Mouse (Mus musculus): ENCODE data around the gene Vgf. TPM values are rescaled to one million over a fixed set of nuclear protein-coding genes. Genes with fewer than 3 reads are reported as not detected.

Gene Vgf
- polyA plus RNA-seq, 1 experiment from 2014 or later: 0.40 TPM

GRCm38 (mm10) chr5:137054299-137054698 is 28.1 kb downstream of the Vgf start:
- 89% methylated on average over 7 of the region's 7 CpGs for WGBS
- Histone ChIP-seq H3K27ac (ENCODE audit: low read depth, low read length) (no peak overlapping the region), H3K9ac (ENCODE audit: low read length) (no peak overlapping the region), H3K4me1 (ENCODE audit: control insufficient read depth, insufficient read depth, low read length) (no peaks in the 10 kb centered on the region), H3K9me3 (ENCODE audit: control insufficient read depth, low read length) (no peaks in the 10 kb centered on the region), H3K36me3 (ENCODE audit: control insufficient read depth, insufficient read depth, low read length) (no peaks in the 10 kb centered on the region), H3K4me3 (ENCODE audit: low read depth, low read length) (no peak overlapping the region), H3K4me2 (no peak overlapping the region), H3K27me3 (ENCODE audit: control insufficient read depth, insufficient read depth, low read length) (no peaks in the 10 kb centered on the region)
- ATAC-seq (ENCODE audit: low FRiP score): no peak
- DNase-seq (ENCODE audit: low spot score, missing footprints): no peak

GRCm38 (mm10) chr5:137054873-137055272 is 28.7 kb downstream of the Vgf start:
- ATAC-seq (ENCODE audit: low FRiP score): no peak
- H3K9me3 ChIP-seq (ENCODE audit: control insufficient read depth, low read length): no peaks in the 10 kb centered on the region
- H3K27ac ChIP-seq (ENCODE audit: low read depth, low read length): no peak overlapping the region
- 88% methylated on average over 5 of the region's 5 CpGs for WGBS
- DNase-seq (ENCODE audit: low spot score, missing footprints): no peak
- no peak overlapping the region for H3K9ac ChIP-seq (ENCODE audit: low read length)
- H3K4me2 ChIP-seq: no peak overlapping the region
- H3K4me1 ChIP-seq (ENCODE audit: control insufficient read depth, insufficient read depth, low read length): no peaks in the 10 kb centered on the region
- H3K27me3 ChIP-seq (ENCODE audit: control insufficient read depth, insufficient read depth, low read length): no peaks in the 10 kb centered on the region
- no peak overlapping the region for H3K4me3 ChIP-seq (ENCODE audit: low read depth, low read length)
- H3K36me3 ChIP-seq (ENCODE audit: control insufficient read depth, insufficient read depth, low read length): no peaks in the 10 kb centered on the region

- DNase-seq (ENCODE audit: low spot score, missing footprints) (no peak), ATAC-seq (ENCODE audit: low FRiP score) (no peak)
- Histone ChIP-seq H3K4me2 (no peak overlapping the region), H3K9me3 (ENCODE audit: control insufficient read depth, low read length) (no peaks in the 10 kb centered on the region), H3K4me3 (ENCODE audit: low read depth, low read length) (no peak overlapping the region), H3K4me1 (ENCODE audit: control insufficient read depth, insufficient read depth, low read length) (no peaks in the 10 kb centered on the region), H3K27me3 (ENCODE audit: control insufficient read depth, insufficient read depth, low read length) (no peaks in the 10 kb centered on the region), H3K27ac (ENCODE audit: low read depth, low read length) (no peak overlapping the region), H3K36me3 (ENCODE audit: control insufficient read depth, insufficient read depth, low read length) (no peaks in the 10 kb centered on the region), H3K9ac (ENCODE audit: low read length) (no peak overlapping the region)
- WGBS: 30% methylated on average over 11 of the region's 12 CpGs
These were observed 35.8 kb downstream of the Vgf start for GRCm38 (mm10) chr5:137061809-137062481.

GRCm38 (mm10) chr5:137062601-137063000 is 36.4 kb downstream of the Vgf start:
- Histone ChIP-seq H3K36me3 (ENCODE audit: control insufficient read depth, insufficient read depth, low read length) (no peaks in the 10 kb centered on the region), H3K27me3 (ENCODE audit: control insufficient read depth, insufficient read depth, low read length) (no peaks in the 10 kb centered on the region), H3K27ac (ENCODE audit: low read depth, low read length) (no peak overlapping the region), H3K9ac (ENCODE audit: low read length) (no peak overlapping the region), H3K4me1 (ENCODE audit: control insufficient read depth, insufficient read depth, low read length) (no peaks in the 10 kb centered on the region), H3K4me3 (ENCODE audit: low read depth, low read length) (no peak overlapping the region), H3K4me2 (no peak overlapping the region), H3K9me3 (ENCODE audit: control insufficient read depth, low read length) (no peaks in the 10 kb centered on the region)
- DNase-seq (ENCODE audit: low spot score, missing footprints): no peak
- 93% methylated on average over 5 of the region's 5 CpGs for WGBS
- ATAC-seq (ENCODE audit: low FRiP score): no peak

GRCm38 (mm10) chr5:137065454-137065853 is 39.3 kb downstream of the Vgf start:
- no peak for DNase-seq (ENCODE audit: low spot score, missing footprints)
- H3K27me3 ChIP-seq (ENCODE audit: control insufficient read depth, insufficient read depth, low read length): no peaks in the 10 kb centered on the region
- no peak overlapping the region for H3K27ac ChIP-seq (ENCODE audit: low read depth, low read length)
- H3K4me1 ChIP-seq (ENCODE audit: control insufficient read depth, insufficient read depth, low read length): no peaks in the 10 kb centered on the region
- H3K9me3 ChIP-seq (ENCODE audit: control insufficient read depth, low read length): no peaks in the 10 kb centered on the region
- no peak overlapping the region for H3K4me3 ChIP-seq (ENCODE audit: low read depth, low read length)
- 75% methylated on average over 6 of the region's 6 CpGs for WGBS
- no peak overlapping the region for H3K9ac ChIP-seq (ENCODE audit: low read length)
- H3K36me3 ChIP-seq (ENCODE audit: control insufficient read depth, insufficient read depth, low read length): no peaks in the 10 kb centered on the region
- ATAC-seq (ENCODE audit: low FRiP score): no peak
- no peak overlapping the region for H3K4me2 ChIP-seq

GRCm38 (mm10) chr5:137065923-137066322 is 39.7 kb downstream of the Vgf start:
- Histone ChIP-seq H3K9ac (ENCODE audit: low read length) (no peak overlapping the region), H3K4me3 (ENCODE audit: low read depth, low read length) (no peak overlapping the region), H3K27me3 (ENCODE audit: control insufficient read depth, insufficient read depth, low read length) (no peaks in the 10 kb centered on the region), H3K27ac (ENCODE audit: low read depth, low read length) (no peak overlapping the region), H3K4me2 (no peak overlapping the region), H3K36me3 (ENCODE audit: control insufficient read depth, insufficient read depth, low read length) (no peaks in the 10 kb centered on the region), H3K9me3 (ENCODE audit: control insufficient read depth, low read length) (no peaks in the 10 kb centered on the region), H3K4me1 (ENCODE audit: control insufficient read depth, insufficient read depth, low read length) (no peaks in the 10 kb centered on the region)
- DNase-seq (ENCODE audit: low spot score, missing footprints) (no peak), ATAC-seq (ENCODE audit: low FRiP score) (no peak)
- WGBS: 78% methylated on average over 8 of the region's 8 CpGs

- no peak for DNase-seq (ENCODE audit: low spot score, missing footprints)
These were observed 42.5 kb downstream of the Vgf start for GRCm38 (mm10) chr5:137068711-137069110.

GRCm38 (mm10) chr5:137070881-137071605 is 44.9 kb downstream of the Vgf start:
- Histone ChIP-seq H3K9me3 (ENCODE audit: control insufficient read depth, low read length) (no peaks in the 10 kb centered on the region), H3K4me3 (ENCODE audit: low read depth, low read length) (no peak overlapping the region), H3K4me2 (no peak overlapping the region), H3K27ac (ENCODE audit: low read depth, low read length) (no peak overlapping the region), H3K36me3 (ENCODE audit: control insufficient read depth, insufficient read depth, low read length) (no peaks in the 10 kb centered on the region), H3K9ac (ENCODE audit: low read length) (no peak overlapping the region), H3K27me3 (ENCODE audit: control insufficient read depth, insufficient read depth, low read length) (no peaks in the 10 kb centered on the region), H3K4me1 (ENCODE audit: control insufficient read depth, insufficient read depth, low read length) (peaks cover 3% of the 10 kb centered on the region; the same call in 1 of the 2 replicates)
- 89% methylated on average over 19 of the region's 19 CpGs for WGBS
- no peak for DNase-seq (ENCODE audit: low spot score, missing footprints)
- ATAC-seq (ENCODE audit: low FRiP score): no peak

More at GRCm38 (mm10) chr5:137068711-137069110, 42.5 kb downstream of the Vgf start:
- H3K9ac ChIP-seq (ENCODE audit: low read length): no peak overlapping the region
- ATAC-seq (ENCODE audit: low FRiP score): no peak
- H3K36me3 ChIP-seq (ENCODE audit: control insufficient read depth, insufficient read depth, low read length): no peaks in the 10 kb centered on the region
- no peaks in the 10 kb centered on the region for H3K4me1 ChIP-seq (ENCODE audit: control insufficient read depth, insufficient read depth, low read length)
- H3K4me2 ChIP-seq: no peak overlapping the region
- H3K27me3 ChIP-seq (ENCODE audit: control insufficient read depth, insufficient read depth, low read length): no peaks in the 10 kb centered on the region
- WGBS: 82% methylated on average over 4 of the region's 4 CpGs
- H3K9me3 ChIP-seq (ENCODE audit: control insufficient read depth, low read length): no peaks in the 10 kb centered on the region
- no peak overlapping the region for H3K27ac ChIP-seq (ENCODE audit: low read depth, low read length)
- H3K4me3 ChIP-seq (ENCODE audit: low read depth, low read length): no peak overlapping the region
